Mouse (Mus musculus): Measurements from ENCODE around the gene Rnf157.

Rnf157 gene

GRCm38 (mm10) chr11:116305423-116305822 lies 107.4 kb downstream of the Rnf157 start:
- no peak for DNase-seq (ENCODE audit: low read depth, low spot score)

GRCm38 (mm10) chr11:116298621-116299020 lies 114.2 kb downstream of the Rnf157 start:
- no peak for DNase-seq (ENCODE audit: low read depth, low spot score)

- DNase-seq (ENCODE audit: low read depth, low spot score): no peak
These were observed 114.6 kb downstream of the Rnf157 start for GRCm38 (mm10) chr11:116298221-116298620.

- DNase-seq (ENCODE audit: low read depth, low spot score): no peak
These were observed 115.8 kb downstream of the Rnf157 start for GRCm38 (mm10) chr11:116297017-116297416.

GRCm38 (mm10) chr11:116296191-116296734 lies 116.6 kb downstream of the Rnf157 start:
- no peak for DNase-seq (ENCODE audit: low read depth, low spot score)

GRCm38 (mm10) chr11:116294319-116294718 lies 118.5 kb downstream of the Rnf157 start:
- DNase-seq (ENCODE audit: low read depth, low spot score): peak; percentile 34

- no peak for DNase-seq (ENCODE audit: low read depth, low spot score)
These were observed 119.2 kb downstream of the Rnf157 start for GRCm38 (mm10) chr11:116293538-116294137.

GRCm38 (mm10) chr11:116292401-116292800 lies 120.4 kb downstream of the Rnf157 start:
- DNase-seq (ENCODE audit: low read depth, low spot score): no peak

GRCm38 (mm10) chr11:116290556-116290955 lies 122.3 kb downstream of the Rnf157 start:
- DNase-seq (ENCODE audit: low read depth, low spot score): no peak

- no peak for DNase-seq (ENCODE audit: low read depth, low spot score)
These were observed 125.5 kb downstream of the Rnf157 start for GRCm38 (mm10) chr11:116287351-116287750.

Data from retina, adult 2 months (tissue).